Mouse (Mus musculus) neural tube, embryonic 10.5 days (tissue): Measurements from ENCODE around the gene Dscaml1.
A peak's percentile ranks its signal among the peaks of the same experiment; 100 is the strongest.

Experiments
- DNase-seq: peaks from one replicate; pipeline ENCODE4 v3.0.0-alpha.2; 2017; ENCODE audit warnings: low spot score; ENCODE audit errors: extremely low spot score

Gene Dscaml1

DNA sequence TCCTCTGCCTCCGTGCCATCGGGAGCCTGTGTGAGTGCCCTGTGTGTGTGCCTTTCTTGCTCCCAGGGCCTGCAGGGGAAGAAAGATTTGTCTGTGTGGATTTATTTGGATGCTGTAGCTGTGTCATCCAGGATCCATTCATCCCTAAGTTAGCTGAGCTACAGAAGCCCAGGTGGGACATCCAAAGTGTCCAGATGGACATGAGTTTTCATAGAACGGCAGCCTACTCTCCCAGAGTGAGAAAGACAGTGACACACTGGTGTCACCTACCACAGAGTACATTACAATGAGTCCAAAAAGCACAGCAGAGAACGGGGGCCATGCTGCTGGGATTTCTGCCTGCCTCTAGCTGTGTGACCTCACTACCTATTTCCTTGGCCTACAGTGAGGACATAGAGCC, 194.5 kb downstream of the Dscaml1 start:
- DNase-seq, result no peak

DNA sequence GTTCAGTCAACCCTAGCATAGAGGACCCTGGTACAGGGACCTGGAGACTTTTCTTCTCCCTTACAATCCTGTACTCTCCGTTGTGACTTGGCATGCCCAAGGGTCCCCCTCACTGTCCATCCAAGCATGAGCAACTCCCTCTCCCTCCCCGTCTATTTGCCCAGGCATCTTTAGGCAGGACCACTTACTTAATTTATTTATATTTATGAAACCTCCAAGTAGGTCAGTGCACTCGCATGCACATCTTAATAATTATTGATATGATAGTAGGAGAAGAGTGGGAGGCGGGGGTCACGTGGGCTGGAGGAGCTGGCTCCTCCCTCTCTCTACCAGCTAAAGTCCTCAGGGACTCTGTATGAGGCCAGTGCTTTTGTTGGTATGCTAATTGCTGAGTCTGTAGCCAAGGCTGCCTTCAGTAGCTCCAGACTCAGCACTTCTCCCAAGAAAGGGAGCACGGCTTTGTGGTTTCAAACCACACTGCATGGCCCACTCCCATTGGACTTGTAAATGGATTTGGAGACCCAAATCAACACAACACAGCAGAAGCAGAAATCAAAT, 199.5 kb downstream of the Dscaml1 start:
- DNase-seq, result no peak

DNA sequence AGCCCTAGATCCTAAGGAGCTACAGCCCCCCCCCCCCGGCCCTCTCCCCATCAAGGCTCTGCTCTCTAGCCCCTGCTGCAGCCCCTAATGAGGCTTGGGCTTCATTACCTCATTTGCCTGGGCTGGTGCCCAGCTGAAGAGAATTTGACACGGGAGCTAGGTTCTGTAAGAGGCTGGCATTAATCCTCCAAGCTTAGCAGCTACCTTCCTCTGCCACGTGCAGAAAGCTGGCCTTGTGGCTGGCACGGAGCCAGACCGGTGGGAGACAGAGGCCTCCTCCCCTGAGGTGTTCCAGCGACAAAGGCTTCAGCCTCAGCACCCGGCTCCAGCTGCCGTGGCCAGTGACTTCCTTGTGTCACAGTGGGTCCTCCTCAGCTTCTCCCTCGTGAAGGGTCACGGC, 206.1 kb downstream of the Dscaml1 start:
- DNase-seq, result no peak

DNA sequence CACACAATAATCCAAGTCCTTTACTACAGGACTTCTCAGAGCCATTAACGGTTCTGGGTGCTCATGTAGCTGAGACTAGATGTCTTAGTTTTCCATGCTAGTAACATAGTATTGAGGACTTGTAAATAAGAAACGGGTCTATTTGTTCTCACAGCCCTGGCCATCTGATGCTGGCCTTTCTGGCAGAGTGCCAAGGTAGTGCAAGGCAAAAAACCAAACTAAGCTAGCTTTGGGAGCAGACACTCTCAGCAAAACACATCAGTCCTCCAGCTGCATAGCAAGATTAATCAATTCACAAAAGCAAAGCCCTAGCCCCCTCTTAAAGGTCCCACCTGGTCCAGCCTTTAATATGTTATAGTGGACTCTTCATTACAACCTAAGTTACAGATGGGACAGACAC, 206.6 kb downstream of the Dscaml1 start:
- DNase-seq, result no peak

DNA sequence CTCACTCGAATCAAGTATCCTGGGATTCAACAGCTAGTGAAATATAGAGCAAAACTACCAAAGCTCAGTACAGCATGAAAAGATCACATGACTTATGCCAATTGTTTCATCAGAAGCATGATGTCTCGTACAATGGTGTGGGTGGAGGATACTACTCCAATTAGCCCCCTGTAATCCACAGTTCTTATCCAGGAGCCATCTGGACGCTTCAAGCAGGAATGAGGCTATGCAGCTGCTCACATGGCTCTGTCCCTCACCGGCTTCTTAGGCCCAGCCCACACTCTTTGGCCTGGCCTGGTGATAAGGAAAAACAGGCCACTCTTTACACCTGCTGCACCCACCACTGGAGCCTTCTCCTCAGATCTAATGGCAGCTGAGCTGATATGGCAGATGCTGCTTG, 208.6 kb downstream of the Dscaml1 start:
- no peak for DNase-seq

DNA sequence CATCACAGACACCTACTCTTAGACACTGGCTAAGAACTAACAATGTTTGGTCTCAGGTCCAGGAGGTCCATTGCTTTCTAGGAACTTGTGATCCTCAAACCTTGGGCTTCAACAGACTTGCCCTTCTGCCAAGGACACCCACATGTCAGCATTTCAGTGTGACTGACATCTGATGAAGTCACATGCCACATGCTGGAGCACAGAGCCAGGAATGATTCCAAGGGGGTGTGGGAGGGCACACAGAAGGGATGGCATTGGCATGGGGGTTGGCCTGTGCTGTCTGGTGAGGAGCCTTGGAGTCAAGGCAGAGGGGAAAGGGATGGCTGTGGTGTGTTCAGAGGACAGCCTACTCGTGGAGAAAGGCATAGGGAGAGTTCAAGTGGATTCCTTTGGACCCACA, 210.9 kb downstream of the Dscaml1 start:
- DNase-seq, result no peak

DNA sequence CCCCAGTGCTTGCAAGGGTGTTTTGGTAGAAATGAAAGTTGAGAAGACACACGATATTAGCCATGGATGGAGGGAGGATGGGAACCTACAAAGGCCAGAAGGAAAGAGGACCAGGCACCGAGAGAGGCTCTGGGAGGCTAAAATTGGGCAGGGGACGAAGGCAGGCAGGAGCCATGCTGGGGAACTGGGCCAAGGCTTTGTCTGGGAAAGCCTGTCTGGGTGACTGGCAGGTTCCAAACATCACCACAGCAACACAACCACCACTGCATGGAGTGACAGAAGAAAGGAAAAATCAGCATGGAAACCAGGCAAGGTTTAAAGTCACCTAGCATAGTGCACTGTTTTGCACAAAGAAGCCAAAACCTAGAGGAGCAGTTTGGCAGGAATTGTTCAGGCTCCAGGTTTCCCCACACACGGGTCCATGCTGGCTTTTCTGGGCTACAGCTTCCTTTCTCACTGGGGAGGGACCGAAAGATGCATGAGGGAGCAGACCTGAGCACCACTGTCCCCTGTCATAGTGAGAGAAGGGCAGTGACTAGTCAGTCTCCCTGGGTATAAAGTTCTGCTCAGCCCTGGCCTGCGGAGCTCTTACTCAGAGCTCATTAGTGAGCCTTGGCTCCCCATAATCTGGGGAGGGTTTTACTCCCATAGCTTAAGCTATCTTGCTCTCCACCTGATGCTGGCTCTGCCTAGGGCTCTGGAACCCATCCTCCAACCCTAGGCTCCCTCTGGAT, 211.9 kb downstream of the Dscaml1 start:
- DNase-seq, result no peak

DNA sequence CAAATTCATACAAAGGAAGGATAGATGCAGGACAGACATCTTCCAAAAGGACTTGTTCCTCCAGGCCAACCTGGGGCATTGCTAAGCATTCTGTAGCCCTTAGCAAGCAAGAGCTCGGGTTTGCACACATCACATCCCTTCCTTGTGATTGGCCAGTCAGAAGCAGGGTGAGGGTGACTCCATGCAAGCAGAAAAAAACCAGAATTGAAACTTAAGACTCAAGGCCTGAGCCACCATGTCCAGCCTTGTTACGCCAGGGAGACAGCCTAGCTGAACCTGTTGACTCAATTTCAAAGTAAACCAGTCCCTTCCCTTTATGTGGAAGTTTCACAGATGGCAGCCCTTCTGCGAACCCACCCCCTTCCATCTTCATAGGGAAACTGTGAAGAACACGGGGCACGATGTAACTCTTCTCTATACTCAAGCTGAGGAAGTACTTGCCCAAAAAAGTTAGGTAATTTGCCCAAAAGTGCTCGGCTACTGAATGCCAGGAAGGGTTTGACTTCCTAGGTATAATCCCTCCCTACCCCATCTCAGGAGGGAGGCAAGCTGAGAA, 218.5 kb downstream of the Dscaml1 start:
- no peak for DNase-seq

DNA sequence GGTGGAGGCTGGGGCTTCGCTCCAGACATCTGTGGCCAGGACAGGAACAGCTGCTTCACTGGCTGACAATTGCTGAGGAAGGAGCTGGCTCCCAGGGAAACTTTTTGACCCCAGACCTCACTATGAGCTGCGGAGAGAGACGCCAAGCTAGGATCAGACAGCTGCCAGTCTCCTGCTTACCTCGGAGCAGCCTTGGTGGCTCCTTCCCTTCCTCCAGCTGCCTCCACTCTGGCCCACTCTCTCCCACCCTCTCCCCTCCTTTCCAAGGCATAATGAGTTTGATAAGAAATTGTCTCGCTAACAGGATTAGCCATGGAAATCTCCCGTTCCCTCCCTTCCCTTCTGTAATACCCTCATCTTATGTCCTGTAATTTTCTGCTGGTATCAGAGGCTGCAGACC, 219.1 kb downstream of the Dscaml1 start:
- no peak for DNase-seq

DNA sequence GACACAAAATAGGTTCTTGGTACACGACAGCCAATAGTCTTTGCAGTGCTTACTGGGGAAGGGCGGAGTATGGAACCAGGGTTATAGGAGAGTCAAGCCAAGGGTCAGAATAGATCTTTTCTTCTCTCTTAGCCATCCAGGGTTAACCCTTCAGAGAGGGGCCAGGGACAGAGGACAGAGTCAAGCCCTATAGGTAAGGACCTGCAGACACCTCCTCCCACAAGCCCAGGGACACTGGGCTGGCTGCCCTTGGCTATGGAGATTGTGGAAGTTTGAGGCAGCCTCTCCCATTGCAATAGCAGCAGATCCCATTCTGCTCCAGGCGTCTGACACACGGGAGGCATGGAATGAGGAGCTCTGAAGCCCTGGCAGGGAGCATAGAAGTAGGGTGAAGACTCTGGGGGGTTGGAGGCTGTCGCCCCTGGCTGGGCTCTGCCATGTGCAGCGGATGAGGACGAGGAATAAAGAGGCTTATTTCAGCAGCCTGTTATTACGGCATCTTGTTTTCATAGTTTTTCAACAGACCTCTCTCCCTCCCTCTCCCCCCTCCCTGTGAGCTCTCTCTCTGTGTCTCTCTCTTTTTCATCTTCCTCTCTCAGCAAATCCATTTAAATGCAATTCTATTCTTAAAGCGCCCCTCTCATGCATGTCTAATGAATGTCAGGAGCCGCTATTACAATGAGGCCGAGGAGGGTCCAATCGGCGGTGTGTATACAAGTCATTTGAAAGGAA, 224.8 kb downstream of the Dscaml1 start:
- no peak for DNase-seq

DNA sequence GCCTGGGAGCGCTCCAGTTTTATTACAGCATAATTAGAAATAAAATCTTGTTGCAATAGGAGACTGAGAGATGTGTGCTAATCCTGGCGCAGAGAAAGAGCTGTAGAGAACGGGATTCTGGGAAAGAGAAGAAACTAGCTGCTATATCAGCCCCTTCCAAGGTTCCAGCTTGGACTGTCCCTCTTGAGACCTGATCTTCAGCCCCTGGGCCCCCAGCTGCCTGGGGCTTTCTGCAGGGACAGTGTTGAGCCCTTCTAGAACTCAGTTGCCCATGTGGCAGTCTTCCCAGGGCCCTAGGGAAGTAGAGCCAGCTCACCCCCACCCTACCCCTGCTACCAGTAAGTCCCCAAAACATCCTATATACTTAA, 225.4 kb downstream of the Dscaml1 start:
- no peak for DNase-seq

DNA sequence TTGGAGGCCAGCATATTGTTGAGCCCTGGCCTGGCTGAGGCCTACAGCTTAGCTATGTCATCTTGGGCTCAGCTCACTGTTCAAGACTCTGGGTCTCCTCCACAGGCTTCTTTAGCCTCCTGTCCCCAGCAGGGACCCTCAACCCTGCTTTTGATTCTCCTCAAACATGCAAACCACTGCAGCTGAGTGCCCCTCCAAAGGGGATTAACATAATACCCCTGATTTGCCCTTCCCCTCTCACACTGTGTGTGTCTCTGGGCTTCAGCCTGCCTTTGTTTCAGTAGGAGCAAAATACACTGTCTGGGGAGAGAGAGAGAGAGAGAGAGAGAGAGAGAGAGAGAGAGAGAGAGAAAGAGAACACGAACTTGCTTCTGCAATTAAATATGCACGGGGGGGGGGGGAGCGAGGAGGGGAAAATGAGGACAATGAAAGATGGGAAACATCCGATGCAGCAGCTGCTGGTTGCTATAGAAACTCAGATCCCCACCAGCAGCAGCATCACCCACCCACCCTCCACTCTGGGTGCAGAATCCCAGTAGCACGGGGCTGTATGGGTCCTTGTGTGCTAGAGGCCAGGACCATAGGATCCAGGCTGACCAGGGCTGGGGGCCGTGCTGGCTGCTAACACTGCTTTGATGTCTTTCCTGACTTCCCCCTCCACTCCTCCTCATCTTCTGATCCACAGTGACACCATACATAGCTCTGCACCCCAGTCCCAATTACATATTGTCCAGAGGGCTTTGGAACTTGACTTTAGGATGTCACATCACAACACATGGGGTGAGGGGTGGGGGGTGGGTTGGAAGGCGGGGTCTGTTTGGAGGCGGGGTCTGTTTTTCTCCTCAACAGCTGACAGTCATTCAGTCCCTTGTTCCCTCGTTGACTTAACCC, 231.0 kb downstream of the Dscaml1 start:
- no peak for DNase-seq

DNA sequence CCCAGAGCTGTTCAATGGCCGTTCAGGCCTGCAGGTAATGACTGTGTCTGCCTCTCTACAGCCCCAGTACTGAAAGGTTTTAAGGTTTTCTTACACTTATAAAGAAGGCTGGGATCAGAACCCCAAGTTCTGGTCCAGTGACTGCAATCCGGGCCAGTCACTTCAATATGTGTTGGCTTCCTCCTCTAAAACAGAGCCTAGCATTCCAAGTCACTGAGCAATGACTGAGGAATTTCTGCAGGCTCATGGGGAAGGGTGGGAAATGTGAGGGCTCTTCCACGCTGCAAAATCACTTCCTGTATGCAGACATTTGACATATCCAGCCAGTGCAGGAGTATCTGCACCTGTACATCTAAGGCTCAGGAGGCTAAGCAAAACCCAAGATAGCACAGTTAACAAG, 233.8 kb downstream of the Dscaml1 start:
- no peak for DNase-seq

DNA sequence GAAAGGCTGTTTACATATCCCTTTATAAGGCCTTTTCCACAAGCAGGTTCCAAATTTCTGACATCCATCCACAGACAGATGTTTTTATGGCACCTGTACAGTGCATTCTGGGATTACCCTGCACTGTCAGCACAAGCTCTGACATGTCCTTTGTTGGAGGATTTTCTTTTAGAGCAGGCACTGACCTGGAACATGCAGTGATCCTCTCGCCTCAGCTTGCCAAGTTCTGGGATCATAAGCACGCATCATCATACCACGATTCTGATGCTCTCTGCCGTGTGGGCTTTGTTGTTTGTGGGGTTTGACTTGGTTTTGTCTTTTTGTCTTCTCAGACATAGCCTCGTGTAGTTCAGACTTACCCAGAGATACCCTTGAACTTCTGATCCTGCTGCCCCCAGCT, 236.0 kb downstream of the Dscaml1 start:
- no peak for DNase-seq

DNA sequence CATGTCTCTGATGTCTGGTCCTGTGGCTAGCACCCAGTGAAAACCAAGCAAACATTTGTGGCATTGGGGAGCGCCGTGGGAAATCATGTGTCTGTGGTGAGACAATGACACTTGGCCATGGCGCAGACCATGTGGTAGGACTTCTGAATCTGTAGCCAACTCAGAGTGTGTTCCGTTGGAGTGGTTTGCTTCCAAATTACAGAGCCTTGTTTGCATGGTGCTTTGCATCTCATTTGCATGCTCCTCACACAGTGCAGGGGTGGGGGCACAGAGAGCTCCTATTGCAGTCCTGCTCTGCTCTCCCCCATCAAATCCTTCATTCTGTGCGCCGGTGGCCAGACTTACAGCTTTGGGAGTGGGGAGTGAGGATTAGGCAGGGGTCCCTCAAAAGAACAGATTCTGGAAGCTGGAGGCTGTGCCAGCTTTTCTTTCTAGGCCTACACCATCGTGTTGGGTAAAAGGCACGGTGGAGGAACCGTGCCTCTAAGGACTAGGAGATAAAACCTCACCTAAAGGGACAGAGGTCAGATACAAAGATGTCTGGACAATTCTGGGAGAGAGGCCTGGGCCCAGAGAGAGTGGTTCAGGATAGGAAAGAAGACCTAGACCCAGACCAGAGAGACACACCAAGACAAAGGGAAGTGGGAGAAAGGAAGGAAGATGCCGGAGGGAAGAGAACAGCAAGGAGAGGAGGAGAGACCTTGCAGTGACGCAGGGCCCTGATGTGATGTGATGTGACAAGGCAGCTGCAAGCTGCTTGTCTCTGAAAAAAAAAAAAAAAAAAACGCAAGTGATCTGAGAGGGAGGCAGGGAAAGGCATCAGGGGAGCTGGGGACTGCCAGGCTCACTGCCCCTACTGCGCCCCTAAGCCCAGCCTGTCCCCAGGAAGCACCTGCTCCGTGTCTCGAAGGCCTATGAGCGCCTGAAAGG, 237.2 kb downstream of the Dscaml1 start:
- DNase-seq, result no peak

DNA sequence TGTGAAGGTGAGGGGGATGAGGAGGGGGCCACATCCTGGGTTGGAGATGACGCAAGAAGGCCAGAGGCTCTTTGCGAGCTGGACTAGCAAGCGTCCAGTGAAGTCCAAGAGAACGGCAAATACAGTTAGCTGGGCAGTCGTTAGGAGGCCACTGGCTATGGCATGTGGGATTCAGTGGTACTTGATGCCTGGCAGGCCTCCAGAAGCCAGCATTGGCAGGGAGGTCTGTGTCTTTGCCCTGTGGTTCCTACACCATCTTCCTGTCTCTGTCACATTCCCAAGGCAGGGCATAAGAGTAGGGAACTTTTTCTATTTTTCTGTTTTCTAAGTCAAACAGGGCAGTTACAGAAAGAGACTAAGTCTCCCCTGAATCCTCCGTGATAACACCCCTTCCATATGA, 237.9 kb downstream of the Dscaml1 start:
- no peak for DNase-seq

DNA sequence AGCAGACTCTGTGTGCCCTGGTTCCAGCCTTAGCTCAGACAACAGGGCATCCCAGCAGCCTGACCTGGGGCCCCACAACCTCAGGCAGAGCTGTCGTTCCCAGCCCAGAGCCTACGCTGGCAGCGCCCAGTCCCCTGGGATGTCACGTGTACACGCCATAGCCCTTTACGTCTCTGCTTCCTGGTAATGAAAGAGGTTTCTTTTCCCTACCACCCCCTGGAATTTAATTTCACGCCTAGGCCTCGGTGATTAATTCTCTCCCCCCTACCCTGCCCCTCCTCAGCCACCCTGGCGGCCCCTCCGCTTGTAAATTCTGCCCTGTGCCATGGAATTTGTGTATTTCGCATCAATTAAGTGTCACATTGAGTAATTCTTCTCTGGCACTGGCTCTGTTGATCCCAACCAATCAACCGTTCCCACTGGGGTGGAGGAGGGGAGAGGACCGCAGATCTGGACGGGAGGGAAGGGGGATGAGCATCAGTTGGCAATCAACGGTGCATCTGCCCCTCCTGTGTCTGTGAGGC, 238.5 kb downstream of the Dscaml1 start:
- peak; percentile 32 for DNase-seq

DNA sequence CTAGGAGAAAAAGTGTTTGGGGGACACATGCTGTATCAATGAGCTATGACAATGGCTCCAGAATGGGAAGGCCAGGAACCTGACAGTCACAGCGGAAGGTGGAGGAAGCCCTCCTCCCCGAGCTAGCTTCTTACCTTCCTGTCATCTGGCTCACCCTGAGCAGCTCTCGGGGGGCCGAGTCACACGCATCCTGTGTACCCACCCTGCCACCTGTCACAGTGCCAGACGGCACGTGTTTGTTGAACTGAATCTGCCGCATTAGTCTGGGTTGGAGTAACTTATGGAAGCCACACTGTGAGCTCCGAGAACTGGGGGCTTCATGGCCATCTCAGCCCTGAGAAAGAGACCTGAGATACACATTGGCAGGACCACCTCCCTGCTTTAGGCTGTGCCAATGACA, 249.5 kb downstream of the Dscaml1 start:
- no peak for DNase-seq

DNA sequence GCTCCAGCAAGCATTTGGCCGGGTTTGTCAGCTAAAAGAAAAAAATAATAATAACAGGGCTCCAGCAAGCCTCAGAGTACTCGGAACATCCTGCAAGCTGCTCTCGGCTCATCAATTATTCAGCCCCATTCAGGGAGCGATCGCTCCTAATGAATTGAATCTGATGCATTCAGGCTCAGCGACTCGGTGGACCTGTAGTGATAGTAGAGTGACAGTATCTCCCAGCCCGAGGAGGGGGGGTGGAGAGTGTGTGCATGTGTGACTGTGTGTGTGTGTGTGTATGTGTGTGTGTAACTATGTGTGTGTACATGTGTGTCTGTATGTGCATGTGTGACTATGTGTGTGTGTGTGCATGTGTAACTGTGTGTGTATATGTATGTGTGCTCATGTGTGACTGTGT, 250.2 kb downstream of the Dscaml1 start:
- DNase-seq, result no peak

DNA sequence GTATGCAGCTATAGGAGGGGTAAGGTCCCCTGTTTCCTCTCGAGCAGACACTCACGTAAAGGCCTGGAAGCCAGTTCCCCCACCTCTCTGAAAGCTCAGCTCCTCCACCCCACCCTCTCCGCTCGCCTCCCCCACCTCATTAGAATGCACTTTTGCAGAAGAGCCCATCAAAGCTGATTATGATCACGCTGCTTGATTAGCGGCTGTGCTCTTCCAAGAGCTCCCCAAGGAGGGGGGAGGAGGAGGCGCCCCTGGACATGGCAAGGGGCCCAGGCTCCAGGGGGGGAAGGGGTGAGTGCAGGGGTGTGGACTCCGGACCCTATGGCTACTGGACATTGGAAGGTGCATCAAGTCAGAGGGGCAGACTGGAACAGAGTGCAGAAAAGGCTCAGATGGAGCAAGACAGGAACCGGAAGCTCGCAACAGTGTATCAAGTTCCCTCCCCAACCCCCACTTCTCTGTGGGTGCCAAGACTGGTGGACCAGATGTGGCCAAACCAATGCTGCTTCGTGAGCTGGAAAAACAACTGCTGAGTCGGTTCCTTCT, 250.9 kb downstream of the Dscaml1 start:
- peak; percentile 23 for DNase-seq
